Mouse (Mus musculus) frontal cortex, postnatal 10 days (tissue): ENCODE results near the gene Vps35l.

ENCODE experiments used
- DNase-seq, 2 experiments: peaks; one replicate each; pipeline ENCODE4 v3.0.0; 2022; ENCODE audit warnings: low spot score in 2 of 2, mixed read lengths in 1 of 2

Vps35l gene

DNA sequence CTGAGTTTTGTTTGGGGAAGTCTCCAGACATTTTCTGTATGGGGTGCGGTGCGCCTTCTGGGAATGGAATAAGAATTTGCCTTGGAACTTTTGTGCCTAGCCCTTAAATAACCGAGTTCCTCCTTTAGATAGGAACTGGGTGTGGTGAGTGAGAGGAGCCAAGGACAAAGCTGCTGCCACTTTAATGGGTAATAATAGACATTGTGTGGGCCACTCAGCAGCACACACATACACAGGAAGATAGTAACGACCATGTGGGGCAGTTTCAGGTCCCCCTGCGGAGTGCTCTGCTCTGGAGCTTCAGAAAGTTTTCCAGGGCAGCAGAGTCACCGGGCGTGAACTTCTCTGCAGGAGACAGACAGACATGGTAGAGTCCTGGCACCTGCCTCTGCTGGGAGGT, 81.3 kb downstream of the Vps35l start:
- DNase-seq, result no peak

DNA sequence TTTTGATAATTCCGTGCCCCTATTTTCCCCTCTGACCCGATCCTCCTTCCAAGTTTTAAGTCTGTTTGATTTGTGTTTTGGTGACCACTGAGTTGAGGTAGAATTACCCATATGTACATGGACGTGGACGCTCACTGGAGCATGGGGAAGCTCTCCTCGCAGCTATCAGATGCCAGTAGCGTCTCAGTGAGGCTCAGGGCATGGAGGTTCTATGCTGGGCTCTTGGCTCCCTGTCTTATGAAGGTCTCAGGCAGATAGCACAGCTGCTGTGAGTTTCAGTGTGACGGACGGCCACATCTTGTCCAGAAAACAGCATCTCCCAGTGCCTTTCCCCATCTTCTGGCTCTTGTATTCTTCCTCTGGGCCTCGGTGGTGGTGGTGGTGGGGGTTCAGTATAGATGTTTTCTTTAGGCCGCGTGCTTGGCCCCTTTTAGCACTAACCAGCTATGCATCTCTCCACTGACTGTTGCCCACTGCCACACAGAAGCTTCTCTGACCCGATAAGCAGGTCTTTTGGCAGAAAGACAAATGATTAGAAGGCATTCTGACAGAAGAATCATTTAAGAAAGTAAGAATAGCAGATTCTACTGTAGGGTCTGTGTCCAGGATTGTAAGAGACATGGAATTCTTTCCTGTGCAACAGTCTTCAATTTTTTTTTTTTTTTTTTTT, 82.0 kb downstream of the Vps35l start:
- DNase-seq, result no peak

DNA sequence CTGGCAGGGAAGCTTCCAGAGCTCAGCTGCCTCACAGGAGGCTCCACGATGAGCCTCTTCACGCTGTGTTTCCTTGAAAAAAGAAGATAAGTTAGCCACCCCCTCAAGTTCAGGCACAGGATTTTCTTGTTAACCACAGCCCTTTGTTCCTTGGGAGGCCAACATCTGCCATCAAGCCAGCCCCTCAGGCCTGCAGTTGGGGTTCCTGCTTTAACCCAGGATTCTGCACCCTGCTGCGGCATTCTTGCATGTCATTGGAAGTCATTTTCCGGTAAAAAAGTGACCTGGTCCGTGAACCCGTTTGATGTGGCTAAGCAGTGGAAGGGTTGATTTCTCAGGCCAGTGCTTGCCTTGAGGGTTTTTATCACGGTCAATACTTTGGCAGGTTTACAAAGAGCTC, 84.4 kb downstream of the Vps35l start:
- no peak for DNase-seq

DNA sequence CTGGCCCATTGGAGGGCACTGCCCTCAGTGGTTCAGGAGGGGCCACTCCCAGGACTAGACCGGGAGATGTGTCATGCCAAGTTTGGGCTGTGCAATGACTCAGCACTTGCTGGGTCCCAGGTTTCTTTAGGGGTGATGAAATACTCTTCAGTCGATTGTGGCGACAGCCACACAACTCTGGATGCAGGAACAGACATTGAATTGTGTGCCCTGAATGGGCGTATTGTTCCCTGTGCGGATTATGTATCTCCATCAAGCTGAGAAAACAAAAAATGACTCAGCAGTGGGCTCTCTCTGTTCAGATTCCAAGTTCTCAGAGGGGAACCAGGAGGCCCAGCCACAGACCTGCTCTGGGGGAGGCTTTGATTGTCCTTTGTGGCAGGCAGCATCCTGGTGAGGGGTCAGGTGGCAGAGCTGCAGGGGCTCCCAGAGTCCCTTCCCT, 88.0 kb downstream of the Vps35l start:
- DNase-seq, result no peak

DNA sequence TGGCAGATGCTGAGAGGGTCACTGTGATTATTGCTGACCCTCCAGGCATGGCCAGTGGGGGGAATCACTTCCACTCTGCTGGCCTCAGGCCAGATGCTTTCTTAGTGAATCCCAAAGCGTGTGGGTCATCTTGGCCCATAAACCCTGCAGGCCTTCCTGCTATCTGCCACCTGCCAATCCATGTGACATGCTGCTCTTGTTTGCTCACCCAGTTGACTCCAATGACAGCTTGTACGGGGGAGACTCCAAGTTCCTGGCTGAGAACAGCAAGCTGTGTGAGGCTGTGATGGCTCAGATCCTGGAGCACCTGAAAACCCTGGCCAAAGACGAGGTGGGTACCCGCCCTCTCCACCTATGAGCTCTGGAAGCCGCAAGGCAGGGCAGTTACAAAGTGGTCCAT, 97.9 kb downstream of the Vps35l start:
- DNase-seq, result no peak

DNA sequence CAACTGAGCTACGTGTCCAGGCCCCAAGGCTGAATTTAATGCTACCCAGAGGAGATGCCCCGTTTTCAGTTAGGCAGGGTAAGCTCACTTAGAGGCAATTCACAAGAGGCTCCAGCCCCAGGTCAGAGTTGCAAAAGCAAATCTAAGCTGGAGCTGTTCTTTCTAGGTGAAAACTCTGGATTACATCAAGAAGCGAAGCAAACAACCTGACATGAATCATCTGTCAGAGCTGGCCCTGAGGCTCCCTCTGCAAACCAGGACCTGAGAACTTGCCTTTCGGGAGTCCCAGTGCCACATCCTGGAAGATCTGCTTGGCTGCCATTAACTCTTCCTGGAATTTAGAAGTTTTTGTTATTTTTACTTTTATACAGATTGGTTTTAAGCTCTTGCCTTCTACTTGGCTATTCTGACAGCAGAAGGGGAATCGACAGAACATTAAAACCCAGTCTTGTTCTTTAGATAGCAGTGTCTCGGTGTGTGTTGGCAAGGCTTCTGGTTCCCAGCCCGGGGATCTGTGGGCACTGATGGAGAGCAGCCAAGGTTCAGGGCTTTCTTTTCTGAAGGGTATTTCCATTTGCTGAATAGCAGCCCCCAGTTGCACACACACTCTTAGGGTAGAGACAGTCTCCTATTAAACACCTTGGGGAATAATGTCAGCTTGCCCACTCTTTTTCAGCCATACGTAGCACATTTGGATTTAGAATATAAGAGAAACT, 101.2 kb downstream of the Vps35l start:
- no peak for DNase-seq

DNA sequence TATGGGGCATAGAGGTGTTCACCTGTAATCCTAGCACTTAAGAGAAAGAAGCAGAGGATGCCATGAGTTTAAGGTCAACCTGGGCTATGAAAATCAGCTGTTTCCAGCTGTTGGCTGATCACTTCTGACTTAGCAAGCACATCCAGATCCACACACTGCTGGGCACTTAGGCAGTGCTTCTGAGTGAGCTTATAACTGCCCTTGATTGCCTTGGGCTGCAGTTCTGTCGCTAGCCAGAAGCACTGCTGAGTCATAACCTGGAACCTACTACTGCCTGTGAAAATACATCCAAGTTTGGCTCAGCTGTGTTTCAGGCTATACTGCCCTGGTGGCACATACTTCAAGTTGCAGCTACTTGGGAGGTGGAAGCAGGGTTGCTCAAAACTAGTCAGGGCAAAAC, 101.8 kb downstream of the Vps35l start:
- no peak for DNase-seq

DNA sequence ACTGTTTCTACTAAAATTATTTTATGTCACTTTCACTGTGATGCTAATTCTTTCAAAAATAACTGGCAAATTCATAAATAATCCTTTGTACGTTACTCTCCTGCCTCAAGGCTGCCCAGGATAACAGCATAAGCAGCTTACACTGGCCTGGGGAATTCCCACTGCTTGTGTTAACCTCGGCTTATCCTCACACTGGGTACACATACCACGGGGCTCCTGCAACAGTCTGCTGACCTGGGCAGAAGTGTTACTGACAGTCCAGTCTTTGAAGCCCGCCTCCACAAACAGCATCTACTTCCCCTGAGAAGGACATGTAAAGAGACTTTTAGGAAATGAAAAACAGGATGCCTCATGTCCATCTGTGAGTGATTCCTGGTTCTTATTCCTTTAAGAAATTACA, 102.9 kb downstream of the Vps35l start:
- DNase-seq, result no peak

DNA sequence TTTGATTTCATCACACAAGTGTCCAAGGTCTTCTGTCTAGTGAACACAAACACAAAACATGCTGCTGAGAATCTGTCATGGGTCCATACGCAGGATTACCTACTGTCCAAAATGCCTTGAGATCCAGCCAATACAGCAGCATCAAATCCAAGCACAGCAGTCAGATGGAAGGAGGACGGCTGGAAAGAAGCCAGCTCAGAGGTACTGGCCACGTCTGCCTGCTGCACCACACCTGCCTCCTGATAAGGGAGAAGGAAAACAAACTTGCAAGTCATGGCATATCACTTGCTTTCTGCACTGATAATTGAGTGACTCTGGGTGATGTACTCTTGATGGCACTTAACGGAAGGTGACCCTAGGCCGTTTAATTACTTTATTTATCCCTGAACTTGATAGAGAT, 105.1 kb downstream of the Vps35l start:
- no peak for DNase-seq

DNA sequence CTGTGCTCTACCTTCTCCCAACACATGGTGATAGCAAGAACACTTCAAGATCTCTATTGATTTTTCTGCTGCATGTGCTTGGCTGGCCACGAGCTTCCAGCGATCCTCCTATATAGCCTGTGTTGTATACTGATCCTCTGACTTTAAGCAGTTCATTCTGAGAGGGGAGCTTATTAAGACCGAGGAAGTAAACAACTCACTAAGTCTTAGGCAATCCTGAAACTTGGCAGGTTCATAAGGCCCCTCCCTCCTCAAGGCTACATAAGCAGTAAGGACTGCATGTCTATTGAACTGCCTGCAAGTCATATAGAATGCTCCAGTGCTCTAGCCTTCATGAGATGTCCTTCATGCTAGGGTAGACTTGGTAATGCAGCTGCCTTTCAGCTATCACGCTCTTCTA, 106.3 kb downstream of the Vps35l start:
- DNase-seq, result no peak

DNA sequence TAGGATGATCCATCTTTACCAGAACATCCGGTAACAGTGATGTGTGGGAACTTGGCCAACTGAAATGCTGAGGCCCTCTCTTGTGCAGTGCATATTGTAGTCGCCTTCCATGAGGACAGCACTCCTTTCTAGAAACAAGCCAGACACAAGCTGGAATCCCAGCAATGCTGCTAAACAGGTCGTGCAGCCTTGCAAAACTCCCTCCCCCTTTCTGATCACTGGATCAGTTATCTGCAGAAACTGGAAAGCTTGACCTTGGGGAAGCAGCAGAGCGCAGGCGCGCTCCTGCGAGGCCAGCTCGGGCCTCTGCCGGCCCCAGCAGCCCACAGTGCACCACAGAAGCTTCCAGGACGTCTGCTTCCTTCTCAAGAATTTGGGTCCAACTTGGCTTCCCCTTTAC, 108.8 kb downstream of the Vps35l start:
- no peak for DNase-seq

DNA sequence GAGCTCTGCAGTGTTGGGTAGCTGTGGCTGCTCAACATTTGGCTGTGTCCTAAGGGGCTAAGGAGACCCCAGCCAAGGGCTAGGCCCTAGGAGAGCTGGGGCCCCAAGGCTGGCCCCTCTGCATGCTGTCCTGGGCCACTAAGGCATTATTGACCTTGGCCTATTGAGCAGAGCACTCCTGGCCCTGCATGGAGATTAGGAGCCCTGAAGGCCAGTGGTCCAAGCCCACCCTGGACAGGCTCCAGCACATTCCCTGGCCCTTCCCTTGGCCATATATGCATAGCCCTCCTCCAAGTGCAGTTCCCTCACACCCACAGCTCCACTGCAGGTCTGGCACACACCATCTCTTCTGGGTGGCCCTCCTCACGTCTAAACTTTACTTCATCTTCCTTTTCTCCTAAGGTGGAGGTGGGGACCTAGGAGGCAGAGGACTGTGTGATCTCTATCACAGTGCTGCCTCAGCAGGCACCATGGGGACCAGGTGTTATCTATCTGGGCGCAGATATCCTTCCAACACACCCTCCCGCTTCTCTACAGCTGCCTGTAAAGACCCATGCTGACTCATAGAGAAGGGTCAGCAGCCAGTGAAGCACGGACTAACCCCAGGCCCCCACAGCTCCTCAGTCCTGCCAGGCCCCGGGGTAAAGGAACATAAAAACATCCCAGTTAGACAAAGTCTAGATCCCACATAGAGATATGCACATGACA, 109.7 kb downstream of the Vps35l start:
- DNase-seq, result no peak

DNA sequence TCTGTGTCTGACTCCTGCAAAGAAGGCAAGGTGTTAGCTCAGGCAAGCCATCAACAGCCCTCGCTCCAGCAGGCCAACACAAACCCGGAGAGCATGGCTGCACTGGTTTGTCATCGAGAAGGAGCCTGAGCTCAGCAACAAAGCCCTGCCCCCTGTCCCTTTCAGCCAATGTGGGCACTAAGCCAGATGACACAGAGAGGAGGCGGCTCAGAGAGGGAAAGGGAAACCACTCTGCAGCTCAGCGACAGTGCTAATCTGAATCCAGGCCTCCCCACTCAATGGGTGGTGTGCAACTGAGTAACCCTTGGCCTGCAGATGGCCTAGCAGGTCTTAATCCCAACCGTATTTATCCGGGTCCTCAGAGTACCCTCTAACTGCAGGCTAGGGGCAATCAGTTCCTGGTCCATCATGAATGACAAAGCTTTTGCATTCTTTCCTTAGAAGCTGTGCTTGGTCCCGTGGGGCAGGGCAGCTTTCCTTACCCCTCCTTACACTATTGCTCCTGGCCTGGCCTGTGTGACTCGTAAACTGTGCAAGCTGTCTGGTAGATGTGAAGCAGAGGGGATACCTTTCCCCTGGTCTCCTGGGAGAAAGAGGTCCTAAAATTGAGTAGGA, 110.8 kb downstream of the Vps35l start:
- no peak for DNase-seq

DNA sequence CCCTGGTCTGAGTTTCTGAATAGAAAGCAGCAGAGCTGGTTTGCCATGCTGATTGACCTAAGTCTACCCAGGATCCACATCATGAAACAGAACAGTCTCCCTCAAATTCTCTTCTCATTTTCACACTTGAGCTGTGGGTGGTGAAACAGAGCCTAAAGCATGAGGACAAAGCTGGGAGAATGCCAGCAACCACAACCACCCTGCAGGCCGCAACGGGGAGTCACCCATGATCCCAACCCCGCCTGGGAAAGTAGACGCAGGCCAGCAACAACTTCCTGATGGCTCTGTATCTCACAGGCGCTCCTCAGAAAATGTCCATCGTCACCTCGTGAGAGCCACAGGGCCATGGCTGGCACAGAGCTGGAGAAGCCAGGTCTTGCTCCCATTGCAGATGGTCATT, 111.5 kb downstream of the Vps35l start:
- no peak for DNase-seq

DNA sequence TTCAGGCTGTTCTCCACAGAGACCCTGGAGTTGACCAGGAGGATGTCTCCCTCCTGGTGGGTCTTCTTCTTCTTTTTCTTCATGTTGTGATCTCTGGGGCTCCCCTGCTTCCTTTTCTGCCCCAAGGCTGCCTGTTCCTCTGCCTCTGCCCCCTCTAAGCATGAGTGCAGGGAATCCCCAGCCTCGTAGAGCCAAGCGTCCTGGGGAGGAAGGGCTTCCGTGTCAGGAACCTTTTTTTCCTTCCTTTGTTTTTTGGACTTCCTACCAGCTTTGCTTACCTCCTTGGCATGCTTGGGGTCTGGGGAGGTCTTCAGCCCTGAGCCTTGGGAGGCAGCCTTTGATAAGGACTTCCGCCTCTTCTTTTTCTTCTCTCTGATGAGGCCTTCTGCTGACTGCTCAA, 112.6 kb downstream of the Vps35l start:
- no peak for DNase-seq

DNA sequence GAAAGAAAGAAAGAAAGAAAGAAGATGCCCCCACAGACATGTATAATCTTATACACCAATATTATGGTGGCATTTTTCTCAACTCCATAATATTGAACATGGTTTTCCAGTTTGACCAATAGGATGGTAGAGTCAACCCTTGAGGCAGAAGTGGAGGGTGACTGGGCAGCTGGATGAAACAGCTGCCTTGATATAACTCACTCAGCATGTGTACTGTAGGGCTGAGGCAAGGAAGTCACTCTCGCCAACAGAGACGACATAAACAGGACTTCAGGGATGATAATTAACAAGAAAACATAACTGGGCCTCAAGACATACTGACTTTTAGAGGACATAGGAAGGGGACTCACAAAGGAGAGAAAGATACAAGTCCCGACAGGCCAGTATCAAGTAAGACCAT, 114.6 kb downstream of the Vps35l start:
- no peak for DNase-seq

DNA sequence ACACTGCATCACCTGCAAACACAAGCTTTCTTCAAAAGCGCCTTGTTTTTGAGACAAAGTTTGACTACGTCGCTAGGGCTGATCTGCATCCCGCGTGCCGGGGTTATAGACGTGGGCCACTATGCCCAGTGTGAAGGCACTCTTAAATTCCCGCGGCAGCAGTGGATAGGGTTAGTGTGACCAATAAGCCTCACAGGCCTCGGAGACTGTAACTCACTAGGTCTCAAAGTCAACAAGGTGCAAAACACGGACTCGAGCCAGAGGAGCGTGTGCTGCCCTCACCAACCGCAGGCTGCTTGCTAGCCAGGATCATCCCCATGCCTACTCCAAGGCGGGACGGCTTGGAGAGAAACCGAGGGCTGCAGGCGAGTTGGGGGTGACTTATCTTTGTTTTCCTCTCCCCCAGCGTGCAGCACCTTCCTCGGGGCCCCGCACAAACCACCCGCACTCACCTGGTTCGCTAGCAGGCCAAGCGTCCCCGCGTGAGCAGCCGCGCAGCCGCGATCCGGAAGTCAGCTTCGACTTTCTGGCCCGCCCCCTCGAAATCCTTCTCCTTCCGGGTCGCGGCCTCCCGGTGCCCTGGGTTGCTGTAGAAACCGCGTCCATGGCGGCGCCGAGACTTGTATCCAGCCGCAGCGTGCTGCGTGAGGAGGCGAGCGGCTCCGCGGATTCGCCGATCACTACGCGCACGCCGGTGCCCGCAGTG, 115.3 kb downstream of the Vps35l start, which contains the start of gene Iqck:
Gene Iqck, plus strand, starts transcription at position 582 of the 706 bp plus-strand sequence.
- DNase-seq, result peak; percentile 87 to 92

DNA sequence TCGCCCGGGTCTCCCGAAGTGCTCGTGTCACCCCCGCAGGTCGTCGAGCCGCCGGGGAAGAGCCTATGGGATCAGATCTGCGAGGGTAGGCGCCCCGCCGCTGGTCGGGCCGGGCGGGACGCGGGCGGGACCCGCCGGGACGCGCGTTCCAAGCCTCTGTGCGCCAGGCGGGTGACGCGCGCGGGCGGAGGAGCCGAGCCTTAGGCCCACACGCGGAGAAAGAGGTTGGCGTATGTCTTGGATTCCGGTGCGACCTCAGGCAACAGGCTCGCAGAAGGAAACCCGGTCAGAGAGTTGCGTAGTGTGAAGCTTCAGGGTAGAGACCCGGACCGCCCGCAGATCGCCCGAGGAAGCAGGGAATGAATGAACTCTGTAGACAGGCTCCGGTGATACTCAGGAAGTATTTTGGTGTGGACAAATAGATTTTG, 115.9 kb downstream of the Vps35l start, which contains the start of gene Knop1:
Gene Knop1, minus strand, starts transcription at position 378 of the 428 bp plus-strand sequence.
- DNase-seq, result no peak

DNA sequence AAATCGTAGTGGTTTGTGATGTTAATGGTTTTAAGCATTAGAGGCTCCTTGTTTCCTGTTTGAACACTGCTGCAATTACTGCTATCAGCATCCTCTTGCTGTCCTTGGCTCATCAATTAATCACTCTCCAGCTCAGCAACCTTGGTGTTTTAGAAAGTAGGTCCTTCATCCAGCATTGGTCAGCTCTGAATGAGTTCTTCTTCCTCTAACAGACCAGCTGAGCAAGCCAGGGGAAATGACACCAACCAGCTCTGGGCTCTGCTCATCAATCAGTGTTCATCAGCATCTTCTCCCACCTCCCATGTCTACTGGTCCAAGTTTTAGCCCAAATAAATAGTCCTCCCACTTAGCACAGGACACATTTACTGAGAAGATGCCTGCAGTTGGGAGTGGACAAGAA, 118.6 kb downstream of the Vps35l start:
- DNase-seq, result no peak

DNA sequence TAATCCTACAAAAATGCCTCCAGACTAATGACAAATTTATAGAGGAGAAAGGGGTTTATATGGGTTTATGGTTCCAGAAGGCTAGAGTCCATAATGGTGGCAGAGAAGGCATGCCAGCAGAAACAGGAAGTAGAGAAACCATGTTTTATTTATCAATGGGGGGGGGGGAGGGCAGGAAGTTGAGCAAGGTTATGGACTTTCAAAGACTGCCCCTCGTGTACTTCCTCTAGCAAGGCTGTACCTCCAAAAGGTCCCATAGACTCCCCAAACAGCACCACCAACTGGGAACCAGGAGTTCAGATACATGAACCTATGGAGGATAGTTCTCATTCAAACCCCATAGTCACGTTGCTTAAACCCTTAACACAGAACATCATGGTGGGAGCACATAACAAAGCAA, 125.3 kb downstream of the Vps35l start:
- no peak for DNase-seq

DNA sequence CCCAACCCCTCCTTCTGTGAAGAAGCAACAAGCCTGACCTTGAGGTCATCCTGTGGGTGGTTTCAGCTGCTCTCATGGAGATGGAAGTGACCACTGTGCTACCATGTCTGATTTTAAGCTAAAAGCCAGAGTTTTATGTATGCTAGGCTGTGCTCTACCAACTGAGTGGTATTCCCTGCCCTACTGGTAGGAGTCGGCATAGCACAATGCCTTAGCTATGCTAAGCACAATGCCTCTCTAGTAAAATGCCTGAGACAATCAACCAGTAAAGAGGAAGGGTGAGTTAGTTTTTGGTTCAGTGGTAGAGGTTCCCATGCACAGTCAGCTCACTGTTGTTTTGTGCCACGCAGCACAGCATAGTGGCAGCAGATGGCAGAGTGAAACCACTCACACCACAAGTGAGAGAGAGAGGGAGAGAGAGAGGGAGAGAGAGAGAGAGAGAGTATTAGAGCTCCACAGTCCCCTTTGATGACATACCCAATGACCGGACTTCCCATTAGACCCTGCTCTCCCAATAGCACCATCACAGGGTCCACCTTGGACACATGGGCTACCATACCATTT, 139.5 kb downstream of the Vps35l start:
- no peak for DNase-seq
